Mouse (Mus musculus) stomach, adult 2 months (tissue): ENCODE results near the gene Cox7a1. TPM values are rescaled to one million over a fixed set of nuclear protein-coding genes. Genes with fewer than 3 reads are reported as not detected.

ENCODE experiments used
- polyA plus RNA-seq: library from polyadenylated mRNA; depleted of rRNA; stranded (reverse); fragments of >200 nt; gene quantifications from 2 replicates; pipeline ENCODE4 v1.2.3, GENCODE M21; 2012; rRNA removed

The Cox7a1 gene
- 23.0 and 23.2 TPM in 2 replicates for polyA plus RNA-seq

GRCm38 (mm10) chr7:30183879-30184289, at the start of gene Cox7a1:
Gene Cox7a1, plus strand, starts transcription at chr7:30184144.

GRCm38 (mm10) chr7:30169583-30170282, 14.2 kb upstream of the Cox7a1 start, which contains the start of gene Zfp146:
Gene Zfp146, minus strand, starts transcription at chr7:30169750.

DNA sequence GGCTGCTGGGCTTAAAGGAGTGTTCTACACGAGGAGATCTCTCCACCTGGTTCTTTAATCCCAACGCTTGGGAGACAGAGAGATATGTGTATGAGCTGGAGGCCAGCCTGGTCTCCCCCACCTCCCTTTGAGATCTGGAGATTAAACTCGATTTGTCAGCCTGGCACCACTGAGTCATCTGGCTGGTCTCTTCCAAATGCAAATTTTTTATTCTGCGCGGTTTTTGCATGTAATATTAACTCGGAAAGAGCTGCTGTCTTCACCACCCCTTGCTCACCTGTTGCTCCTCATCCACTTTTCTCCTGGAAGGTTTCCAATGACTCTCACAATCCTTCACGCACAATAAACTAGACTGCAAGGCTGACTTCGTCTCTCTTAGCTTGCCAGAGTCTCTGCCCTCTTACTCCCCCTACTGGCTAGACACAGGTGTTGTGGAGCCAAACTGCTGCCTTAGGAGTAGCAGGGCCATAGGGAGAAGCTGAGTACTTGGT, 14.6 kb downstream of the Cox7a1 start, which contains the start of gene Capns1:
Gene Capns1, minus strand, starts transcription at position 331 of the 491 bp plus-strand sequence.

GRCm38 (mm10) chr7:30231669-30232454, 47.9 kb downstream of the Cox7a1 start, which contains the start of the genes Polr2i and Tbcb:
Gene Polr2i, plus strand, starts transcription at chr7:30231948.
Gene Tbcb, minus strand, starts transcription at chr7:30232272.

GRCm38 (mm10) chr7:30235625-30236024, 51.7 kb downstream of the Cox7a1 start, which contains the start of gene Ovol3:
Gene Ovol3, minus strand, starts transcription at chr7:30235725.

Other genes starting within 250 kb of the Cox7a1 start
- gene Zfp74, start 230.1 kb upstream of the Cox7a1 start, polyA plus RNA-seq: 4.7 and 6.0 TPM in 2 replicates
- gene Zfp568, start 200.2 kb upstream of the Cox7a1 start, polyA plus RNA-seq: 1.1 and 2.2 TPM in 2 replicates
- 0.32 and 0.78 TPM in 2 replicates for gene Zfp14, start 132.8 kb upstream of the Cox7a1 start, polyA plus RNA-seq
- gene Zfp82, start 111.2 kb upstream of the Cox7a1 start, polyA plus RNA-seq: 0.04 TPM in 1 of 2 replicates, not detected in the other
- gene Gm26920, start 93.7 kb upstream of the Cox7a1 start, polyA plus RNA-seq: 0.02 and 0.05 TPM in 2 replicates
- 0.23 and 1.2 TPM in 2 replicates for gene Zfp566, start 93.6 kb upstream of the Cox7a1 start, polyA plus RNA-seq
- gene Zfp260, start 89.4 kb upstream of the Cox7a1 start, polyA plus RNA-seq: 2.7 and 4.6 TPM in 2 replicates
- 0.14 TPM in 1 of 2 replicates, not detected in the other for gene Zfp382, start 62.2 kb upstream of the Cox7a1 start, polyA plus RNA-seq
- gene Zfp146, start 14.4 kb upstream of the Cox7a1 start, polyA plus RNA-seq: 0.55 and 0.75 TPM in 2 replicates
- 587 and 678 TPM in 2 replicates for gene Capns1, start 14.7 kb downstream of the Cox7a1 start, polyA plus RNA-seq
- 44.5 and 70.3 TPM in 2 replicates for gene Polr2i, start 47.8 kb downstream of the Cox7a1 start, polyA plus RNA-seq
- gene Tbcb, start 48.1 kb downstream of the Cox7a1 start, polyA plus RNA-seq: 20.0 and 20.6 TPM in 2 replicates
- gene Ovol3, start 51.6 kb downstream of the Cox7a1 start, polyA plus RNA-seq: 0.12 TPM in 1 of 2 replicates, not detected in the other
- gene Thap8, start 96.0 kb downstream of the Cox7a1 start, polyA plus RNA-seq: 0.05 TPM in 1 of 2 replicates, not detected in the other
- 13.0 and 13.2 TPM in 2 replicates for gene Wdr62, start 96.3 kb downstream of the Cox7a1 start, polyA plus RNA-seq
- gene Clip3, start 107.6 kb downstream of the Cox7a1 start, polyA plus RNA-seq: 3.4 and 5.3 TPM in 2 replicates
- 99.1 and 118 TPM in 2 replicates for gene Alkbh6, start 124.6 kb downstream of the Cox7a1 start, polyA plus RNA-seq
- gene Syne4, start 130.7 kb downstream of the Cox7a1 start, polyA plus RNA-seq: 17.5 and 30.2 TPM in 2 replicates
- 0.36 and 0.42 TPM in 2 replicates for gene E130208F15Rik, start 137.6 kb downstream of the Cox7a1 start, polyA plus RNA-seq
- 12.5 and 28.1 TPM in 2 replicates for gene Sdhaf1, start 139.8 kb downstream of the Cox7a1 start, polyA plus RNA-seq
- gene Lrfn3, start 178.6 kb downstream of the Cox7a1 start, polyA plus RNA-seq: 14.6 and 17.1 TPM in 2 replicates
- 38.9 and 55.7 TPM in 2 replicates for gene Tyrobp, start 229.6 kb downstream of the Cox7a1 start, polyA plus RNA-seq
- 3.8 and 16.6 TPM in 2 replicates for gene Hcst, start 235.7 kb downstream of the Cox7a1 start, polyA plus RNA-seq
- gene Nfkbid, start 237.6 kb downstream of the Cox7a1 start, polyA plus RNA-seq: 2.3 and 3.7 TPM in 2 replicates